Mouse (Mus musculus) lung, postnatal 36 days (tissue): ENCODE data around the gene Stfa3.
"Not testable (repeated sequence)": the region's sequence is repeated elsewhere in the genome, so short reads cannot be mapped to it uniquely, and the experiment has no call there.

ENCODE experiments used
- DNase-seq: peaks from one replicate; pipeline ENCODE4 v3.0.0; 2022; ENCODE audit warnings: mixed read lengths

The Stfa3 gene

GRCm38 (mm10) chr16:36455342-36455802, at the start of gene Stfa3:
Gene Stfa3 (minus strand): TSS chr16:36455392.
- DNase-seq: no peak

DNA sequence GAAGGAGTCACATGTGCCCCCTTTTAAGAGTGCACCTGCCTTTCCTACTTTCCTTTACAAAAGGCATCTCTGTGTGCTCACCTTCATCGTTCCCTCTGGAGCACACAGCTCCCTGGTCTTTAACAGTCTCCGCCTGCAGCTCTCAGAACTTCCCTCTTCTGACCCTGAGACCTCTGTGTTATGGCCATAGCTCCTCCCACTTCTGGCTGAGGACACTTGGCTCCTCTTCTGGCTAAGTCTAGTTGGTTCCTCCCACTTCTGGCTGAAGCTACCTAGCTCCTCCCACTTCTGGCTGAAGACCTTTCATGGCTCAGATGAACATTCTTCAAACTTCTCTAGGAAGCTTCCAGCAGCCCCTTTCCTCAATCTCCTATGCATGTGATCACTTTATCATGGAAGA, 47.1 kb upstream of the Stfa3 start:
- DNase-seq: peak; percentile 1

- DNase-seq: no peak
Observed at GRCm38 (mm10) chr16:36492420-36492819, 37.2 kb upstream of the Stfa3 start.

DNA sequence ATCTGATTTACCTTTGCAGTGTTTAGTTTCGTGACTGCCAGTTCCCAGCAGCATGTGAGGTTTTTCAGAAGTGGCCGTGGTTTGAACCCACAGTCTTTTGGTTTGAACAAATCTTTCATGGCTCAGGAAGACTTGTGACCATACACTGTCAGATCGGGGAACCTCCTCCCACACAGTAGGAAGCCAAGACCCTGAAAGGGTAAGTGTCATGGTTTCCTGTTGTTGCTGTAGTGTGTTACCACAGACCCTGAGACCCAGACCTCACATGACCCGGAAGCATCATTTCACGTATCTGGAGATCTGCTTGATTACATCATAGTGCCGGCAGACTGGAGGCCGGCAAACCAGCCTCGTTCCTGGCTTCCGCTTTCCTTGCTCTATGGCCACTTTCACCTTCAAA, 21.7 kb upstream of the Stfa3 start:
- peak; percentile 39 for DNase-seq

DNA sequence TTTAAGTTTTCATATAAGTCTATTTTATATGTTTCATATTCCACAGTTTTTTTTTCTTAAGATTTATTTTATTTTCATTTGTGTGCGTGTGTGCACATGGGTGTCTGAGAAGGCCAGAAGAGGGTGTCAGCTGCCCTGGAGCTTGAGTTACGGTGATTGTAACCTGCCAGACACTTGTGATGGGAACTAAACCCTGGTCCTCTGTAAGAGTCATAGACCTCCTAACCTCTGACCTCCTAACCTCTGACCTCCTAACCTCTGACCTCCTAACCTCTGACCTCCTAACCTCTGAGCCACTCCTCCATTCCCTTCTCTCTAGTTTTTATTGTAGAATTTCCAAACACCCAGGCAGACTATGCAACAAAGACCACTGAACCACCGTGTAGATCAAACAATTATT, 20.3 kb upstream of the Stfa3 start:
- DNase-seq: no peak

GRCm38 (mm10) chr16:36474849-36475248, 19.7 kb upstream of the Stfa3 start:
- no peak for DNase-seq

DNA sequence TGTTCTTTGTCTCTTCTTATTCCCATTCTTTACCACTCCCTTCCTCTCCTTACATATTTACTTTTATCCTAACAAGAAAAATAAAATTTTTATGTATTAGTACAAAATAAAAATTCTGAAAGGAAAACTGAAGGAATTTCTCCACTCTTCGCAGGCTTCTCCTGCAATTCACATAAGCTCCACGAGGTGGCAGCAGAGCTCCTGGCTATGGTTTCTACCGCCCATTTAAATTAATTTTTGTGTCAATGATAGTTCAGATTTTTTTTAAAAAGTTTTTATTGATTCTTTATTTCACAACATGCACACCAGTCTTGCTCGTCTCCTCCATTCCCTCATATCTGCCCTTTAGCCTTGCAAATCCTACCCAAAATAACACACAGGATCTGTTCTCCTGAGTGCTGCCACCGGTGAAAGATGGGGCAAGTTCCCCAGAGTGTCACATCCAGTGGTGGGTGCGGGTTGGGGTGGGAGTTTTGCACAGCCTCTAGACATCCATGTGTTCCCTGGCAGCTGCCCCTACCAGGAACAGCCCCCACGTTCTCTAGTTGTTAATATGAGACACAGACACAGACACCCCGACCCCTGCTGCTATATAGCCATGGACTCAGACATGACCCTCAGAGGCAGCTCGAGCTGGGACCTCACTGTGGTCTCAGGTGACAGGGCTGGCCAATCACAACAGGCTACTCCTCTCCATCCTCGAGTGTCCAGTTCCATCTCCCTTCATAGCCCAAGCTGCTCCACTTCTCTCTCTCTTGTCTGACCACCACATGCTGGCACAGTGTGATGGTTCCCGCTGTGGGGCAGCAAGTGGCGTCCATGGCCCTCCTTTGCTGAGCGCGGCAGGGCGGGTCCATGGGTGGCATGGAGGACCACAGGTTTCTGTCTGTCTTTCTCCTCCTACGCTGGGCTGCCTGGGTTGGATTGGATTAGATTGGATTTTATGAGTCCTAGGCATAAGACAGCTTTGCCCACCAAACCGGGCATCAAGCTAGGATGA, 18.3 kb upstream of the Stfa3 start:
- peak; percentile 54 for DNase-seq

GRCm38 (mm10) chr16:36471066-36471633, 16.0 kb upstream of the Stfa3 start:
- DNase-seq: no peak

- peak; percentile 32 for DNase-seq
Observed at GRCm38 (mm10) chr16:36469955-36470478, 14.8 kb upstream of the Stfa3 start.

GRCm38 (mm10) chr16:36469367-36469766, 14.2 kb upstream of the Stfa3 start:
- peak; percentile 3 for DNase-seq

DNA sequence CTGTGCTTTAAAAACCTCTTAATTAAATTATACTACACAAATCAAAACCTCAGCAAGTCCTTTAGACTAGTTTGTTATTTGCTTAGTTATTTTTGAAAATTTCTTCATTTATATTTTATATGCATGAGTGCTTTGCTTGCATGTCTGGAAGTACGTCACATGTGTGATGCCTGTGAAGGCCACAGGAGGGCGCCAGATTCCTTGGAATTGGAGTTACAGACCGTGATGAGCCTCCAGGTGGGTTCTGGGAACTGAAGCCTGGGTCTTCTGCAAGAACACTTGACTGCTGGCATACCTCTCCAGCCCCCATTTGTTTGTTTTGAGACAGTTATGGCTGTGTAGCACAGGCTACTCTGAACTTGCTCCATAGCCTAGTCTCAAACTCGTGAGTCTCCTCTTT, 13.7 kb upstream of the Stfa3 start:
- DNase-seq: peak; percentile 6

DNA sequence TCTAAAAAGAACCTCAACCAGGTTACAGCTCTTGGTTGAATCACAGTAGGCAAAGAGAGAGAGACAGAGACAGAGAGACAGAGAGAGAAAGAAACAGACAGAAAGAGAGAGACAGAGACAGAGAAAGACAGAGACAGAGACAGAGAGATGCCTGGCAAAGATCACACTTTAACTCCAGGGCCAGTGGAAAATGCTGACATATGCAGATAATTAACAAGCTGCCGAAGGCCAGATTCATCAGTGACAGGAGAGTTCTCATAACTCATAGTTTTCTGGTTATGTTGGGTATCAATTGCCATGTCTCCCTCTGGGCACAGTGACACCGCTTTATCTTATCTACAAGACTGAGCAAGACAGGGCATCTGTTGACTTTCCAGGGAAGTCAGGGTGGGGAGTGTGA, 12.7 kb upstream of the Stfa3 start:
- no peak for DNase-seq

GRCm38 (mm10) chr16:36465436-36465835, 10.2 kb upstream of the Stfa3 start:
- DNase-seq: no peak

GRCm38 (mm10) chr16:36464076-36464475, 8.9 kb upstream of the Stfa3 start:
- DNase-seq: no peak

GRCm38 (mm10) chr16:36460426-36460825, 5.2 kb upstream of the Stfa3 start:
- no peak for DNase-seq

DNA sequence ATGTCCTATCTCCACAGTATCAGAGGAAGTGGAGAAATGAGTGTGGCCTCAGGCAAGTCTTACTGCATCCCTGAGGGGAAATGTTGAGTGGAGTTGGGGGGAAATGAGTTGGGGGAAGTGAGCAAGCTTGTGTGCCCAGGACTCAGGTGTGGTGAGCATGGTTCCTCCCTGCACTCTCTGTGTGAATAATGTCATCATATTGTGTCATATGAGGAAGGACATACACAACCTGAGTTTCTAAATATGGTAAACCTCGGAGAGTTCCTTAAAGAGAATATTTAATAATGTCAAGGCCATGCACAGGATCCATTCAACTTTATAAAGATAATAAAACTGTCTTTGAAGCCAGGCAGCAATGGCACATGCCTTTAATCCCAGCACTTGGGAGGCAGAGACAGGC, 34.2 kb downstream of the Stfa3 start:
- not testable (repeated sequence) for DNase-seq

DNA sequence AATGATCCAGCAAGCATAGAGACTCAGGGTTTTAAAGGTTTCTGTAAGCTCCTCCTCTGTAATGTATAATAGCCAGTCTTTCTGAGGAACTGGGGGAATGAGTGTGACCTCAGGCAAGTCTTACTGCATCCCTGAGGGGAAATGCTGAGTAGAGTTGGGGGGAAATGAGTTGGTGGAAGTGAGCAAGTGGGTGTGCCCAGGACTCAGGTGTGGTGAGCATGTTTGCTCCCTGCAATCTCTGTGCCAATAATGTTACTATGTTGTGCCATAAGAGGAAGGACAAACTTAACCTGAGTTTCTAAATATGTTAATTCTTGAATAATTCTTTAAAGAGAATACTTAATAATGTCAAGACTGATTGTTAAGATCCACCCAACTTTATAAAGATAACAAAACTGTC, 46.8 kb downstream of the Stfa3 start, which contains the start of gene Stfa2:
Gene Stfa2 (minus strand): TSS at position 101 of the 400 bp plus-strand sequence.
- DNase-seq: no peak
